Mouse (Mus musculus) adrenal gland, adult 2 months (tissue): ENCODE measurements around the gene Spire2. TPM values are rescaled to one million over a fixed set of nuclear protein-coding genes. Genes with fewer than 3 reads are reported as not detected.

Source experiments
- DNase-seq: peaks from one replicate; pipeline ENCODE4 v3.0.0; 2021
- polyA plus RNA-seq: library from polyadenylated mRNA; depleted of rRNA; stranded (reverse); fragments of >200 nt; gene quantifications from 2 replicates; pipeline ENCODE4 v1.2.3, GENCODE M21; 2012
- total RNA-seq, 2 experiments: library from RNA; stranded (reverse); gene quantifications; 2 replicates each; pipeline ENCODE4 v1.2.3; 2021

Gene Spire2
- total and polyA plus RNA-seq, 3 experiments = 0.93 to 2.6 (median 1.4) TPM

GRCm38 (mm10) chr8:123334467-123334866, 2.0 kb downstream of the Spire2 start:
- DNase-seq = no peak

DNA sequence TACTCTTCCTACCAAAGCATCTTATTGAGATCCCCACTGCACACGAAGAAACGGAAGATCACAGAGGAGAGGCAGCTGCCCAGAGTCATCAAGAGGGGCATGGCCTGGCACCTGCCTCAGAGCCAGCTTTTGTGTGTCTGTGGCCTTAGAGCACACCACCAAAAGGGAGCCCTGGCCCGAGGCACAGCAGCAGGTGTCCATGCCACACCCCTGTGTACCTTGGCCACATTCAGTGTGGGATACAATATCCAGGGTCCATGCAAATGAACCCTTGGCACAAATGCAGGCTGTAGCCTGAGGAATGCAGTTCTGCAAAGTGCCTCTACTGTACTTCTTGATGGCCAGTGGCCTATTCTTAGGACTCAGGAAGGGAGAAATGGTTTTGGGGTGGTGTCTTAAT, 5.0 kb downstream of the Spire2 start:
- DNase-seq = no peak

GRCm38 (mm10) chr8:123340071-123340470, 7.6 kb downstream of the Spire2 start:
- DNase-seq = no peak

DNA sequence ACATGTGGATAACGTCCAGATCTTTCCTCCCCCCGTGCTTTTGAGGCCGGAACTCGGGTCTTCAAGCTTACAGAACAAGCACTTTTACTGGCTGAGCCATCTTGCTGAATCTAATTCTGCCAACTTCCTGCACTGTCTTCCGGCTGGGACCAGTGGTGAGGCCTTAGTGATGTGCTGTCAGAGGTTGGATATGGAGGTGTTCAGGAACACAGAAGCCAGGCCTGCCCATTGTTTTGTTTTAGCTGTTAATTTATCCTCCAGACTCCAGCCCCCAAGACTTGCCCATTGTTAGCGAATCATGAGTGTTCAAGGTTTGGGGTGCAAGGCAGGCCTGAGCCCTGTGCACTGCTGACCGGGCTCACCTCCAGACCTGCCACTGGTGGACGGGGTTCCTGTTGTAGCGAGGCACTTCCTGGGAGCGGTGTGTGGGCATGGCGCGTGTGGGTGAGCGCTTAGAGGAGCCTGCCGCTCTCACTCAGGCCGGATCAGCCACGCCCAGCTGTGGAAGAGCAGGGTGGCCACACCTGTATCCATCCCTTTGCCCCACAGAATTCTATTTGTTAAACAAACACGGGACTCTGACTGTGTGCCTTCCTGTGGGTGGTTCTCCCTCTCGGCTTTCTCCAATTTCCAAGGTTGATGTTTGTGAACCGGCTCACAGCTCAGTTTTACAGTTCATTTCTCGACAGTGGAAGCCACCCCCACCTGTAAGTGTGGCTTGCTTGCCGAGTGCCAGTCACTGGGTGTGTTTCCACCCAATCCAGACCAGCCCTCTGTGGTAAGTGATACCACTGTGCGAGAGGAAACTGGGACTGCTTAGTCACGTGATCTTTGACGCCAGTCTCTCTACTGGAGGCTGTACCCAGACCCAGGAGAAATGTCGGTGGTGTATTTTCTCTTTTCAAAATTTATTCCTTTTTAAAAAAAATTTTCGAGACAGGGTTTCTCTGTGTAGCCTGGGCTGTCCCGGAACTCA, 8.8 kb downstream of the Spire2 start:
- no peak for DNase-seq

- no peak for DNase-seq
Measured at GRCm38 (mm10) chr8:123342253-123342652, 9.7 kb downstream of the Spire2 start.

DNA sequence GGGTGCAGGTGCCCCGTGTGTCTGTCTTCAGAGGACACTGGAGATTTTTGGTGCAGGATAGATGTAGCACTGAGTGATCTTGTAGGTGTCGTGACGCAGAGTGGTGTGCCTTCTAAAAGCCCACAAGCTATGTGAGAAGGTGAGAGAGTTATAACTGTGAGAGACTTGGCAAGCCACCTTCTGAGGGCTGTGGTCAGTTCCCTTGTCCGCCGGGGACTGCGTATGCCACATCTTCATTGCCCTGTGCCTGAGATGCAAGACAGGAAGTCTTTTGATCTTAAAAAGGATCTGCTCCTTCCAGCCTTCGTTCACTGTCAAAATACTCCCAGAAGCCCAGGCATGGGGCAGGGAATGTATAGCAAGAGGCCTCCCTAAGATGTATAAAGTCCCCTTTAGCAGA, 10.4 kb downstream of the Spire2 start:
- DNase-seq = no peak

- DNase-seq = no peak
Measured at GRCm38 (mm10) chr8:123343422-123343821, 10.9 kb downstream of the Spire2 start.

- DNase-seq = no peak
Measured at GRCm38 (mm10) chr8:123345135-123345534, 12.6 kb downstream of the Spire2 start.

DNA sequence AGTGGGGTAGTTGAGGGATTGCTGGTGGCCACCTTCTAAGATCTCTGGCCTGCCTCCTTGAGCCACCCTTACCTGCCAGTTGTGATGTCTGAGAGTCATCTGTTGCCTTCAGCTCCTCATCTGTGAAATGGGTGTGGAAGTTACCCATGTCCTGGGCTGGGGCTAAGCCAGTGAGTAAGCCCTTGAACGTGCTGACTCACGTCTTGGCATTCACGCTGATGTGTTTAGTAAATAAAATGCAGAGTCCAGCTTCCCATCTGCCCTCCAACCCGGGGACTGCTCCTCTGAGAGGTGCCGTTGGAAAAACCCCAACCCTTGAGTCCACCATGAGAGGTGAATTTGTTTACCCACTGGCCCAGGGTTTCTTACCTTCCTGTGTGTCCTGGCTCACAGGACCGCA, 13.3 kb downstream of the Spire2 start:
- DNase-seq = peak; percentile 37

DNA sequence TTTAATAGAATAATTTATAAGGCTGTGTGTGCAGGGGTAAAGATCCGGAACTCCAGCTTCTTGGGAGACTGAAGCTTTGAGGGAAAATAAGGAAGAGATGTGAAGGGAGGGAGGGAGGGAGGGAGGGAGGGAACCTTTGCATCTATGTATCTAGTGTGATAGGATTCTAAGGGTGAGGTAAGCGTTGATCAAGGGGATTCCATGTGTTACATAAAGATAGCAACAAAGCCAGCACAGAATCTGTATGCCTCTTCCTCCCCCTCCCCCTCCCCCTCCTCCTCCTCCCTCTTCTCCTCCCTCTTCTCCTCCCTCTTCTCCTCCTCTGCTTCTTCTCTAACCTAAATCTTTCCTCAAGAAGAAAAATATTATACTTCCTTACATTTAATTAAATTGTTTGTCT, 14.8 kb downstream of the Spire2 start:
- no peak for DNase-seq

DNA sequence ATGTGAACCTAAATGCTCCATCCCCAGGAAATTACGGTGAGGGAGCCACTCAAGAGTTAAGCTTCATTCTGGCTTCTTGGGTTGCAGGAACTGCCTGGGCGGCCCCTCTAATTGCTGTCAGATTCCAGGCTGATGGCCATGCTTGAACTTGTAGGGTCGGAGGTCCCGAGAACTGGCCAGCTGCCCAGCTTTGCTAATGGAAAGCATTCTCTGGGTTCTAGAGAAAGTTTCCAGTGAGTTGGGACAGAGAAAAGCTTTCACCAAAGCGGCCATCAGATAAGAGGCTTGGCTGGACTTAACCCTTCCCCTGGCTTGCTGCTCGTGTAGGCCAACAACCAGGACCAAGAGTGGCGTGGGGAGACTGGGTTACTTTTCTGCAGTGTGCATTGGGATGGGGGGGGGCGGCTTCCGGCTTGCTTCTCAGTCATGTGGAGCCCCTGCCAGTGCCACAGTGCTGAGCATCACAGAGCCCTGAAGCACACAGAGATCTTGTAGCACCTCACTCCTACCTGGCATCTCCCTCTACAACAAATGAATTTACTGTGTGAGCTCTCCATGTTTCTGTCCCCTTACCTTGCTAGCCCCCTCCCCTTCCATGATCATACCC, 15.8 kb downstream of the Spire2 start:
- peak; percentile 50 for DNase-seq

DNA sequence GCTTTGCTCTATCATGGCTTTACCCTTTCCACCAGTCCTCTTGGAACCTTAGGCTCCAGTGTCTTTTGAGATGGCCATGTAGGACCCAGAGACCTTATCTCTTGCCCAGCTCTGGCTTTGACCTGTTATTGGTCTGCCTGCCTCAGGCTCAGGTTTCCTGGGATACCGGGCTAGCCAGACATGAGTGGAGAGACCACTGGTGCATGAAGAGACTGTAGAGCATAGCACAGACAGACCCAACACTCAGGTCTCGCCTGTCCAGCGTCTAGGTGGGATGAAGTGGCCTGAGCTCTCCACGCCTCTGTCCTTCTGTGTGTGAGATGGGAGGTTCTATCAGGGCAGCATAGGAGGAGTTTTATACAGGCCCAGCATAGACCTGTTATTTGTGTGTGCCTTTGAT, 16.6 kb downstream of the Spire2 start:
- no peak for DNase-seq

DNA sequence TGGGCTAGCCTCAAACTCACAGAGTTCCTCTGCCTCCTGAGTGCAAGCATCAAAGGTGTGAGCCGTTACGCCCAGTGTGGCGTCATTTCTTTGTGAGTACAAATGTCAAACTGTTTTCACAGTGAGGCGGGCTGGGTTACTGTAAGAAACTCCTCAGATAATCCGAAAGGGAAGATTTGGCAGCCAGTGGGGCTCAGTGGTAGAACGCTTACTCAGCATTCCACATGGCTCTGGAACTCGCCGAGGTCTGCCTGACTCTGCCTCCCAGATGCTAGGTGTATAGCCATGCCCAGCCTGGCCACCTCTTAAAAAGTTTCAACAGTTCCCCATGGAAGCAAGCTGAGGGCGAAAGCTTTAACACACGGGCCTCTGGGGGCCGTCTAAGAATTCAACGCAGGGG, 19.6 kb downstream of the Spire2 start:
- DNase-seq = no peak

GRCm38 (mm10) chr8:123352786-123353185, 20.3 kb downstream of the Spire2 start:
- DNase-seq = peak; percentile 38

DNA sequence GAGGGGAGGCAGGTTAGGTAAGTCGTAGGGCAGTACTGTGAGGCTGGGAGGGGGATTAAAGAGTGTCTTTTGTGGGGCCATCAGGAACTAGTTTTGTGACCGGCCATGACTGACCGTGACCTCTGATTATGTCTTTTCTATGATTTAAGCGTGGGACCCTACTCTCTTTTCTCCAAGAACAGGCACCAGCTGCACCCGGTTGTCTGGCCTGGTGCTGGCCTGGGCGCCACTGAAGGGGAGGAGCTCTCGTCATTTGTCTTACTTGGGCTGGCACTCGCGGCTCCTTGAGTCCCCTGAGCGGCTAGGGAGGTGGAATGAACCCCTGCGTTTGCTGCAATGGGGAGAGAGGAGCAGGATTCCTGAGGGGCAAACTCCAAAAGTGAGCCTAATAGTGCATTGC, 20.7 kb downstream of the Spire2 start:
- no peak for DNase-seq

DNA sequence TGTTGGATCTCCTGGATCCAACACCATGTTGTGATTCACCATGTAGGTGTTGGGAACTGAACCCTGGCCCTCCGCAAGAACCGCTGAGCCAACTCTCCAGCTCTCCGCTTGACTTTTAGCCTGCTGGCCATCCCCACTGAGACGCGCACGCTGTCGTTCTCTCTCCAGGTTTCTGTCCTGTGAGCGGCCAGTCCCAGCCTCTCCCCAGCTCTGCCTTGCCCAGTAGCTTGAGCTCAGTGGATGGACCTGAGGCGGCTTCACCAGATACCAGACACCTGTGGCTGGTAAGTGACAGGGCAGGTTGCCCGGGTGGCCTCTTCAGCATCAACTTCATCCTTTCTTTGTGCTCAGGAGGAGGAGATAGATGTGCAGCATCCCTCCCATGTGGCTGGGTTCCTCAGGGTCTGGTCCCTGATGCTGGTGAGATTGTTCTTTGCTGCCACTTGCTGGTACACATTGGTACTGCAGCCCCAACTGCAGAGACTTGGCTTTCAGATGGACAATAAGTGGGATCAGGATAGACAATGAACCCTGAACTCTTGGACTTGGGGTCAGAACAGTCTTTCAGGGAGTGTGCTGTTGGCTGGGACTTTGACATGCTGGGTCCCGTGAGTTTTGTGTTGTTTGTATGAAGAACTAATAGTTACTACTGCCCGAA, 28.7 kb downstream of the Spire2 start:
- DNase-seq = peak; percentile 68

- peak; percentile 96 for DNase-seq
Measured at GRCm38 (mm10) chr8:123373403-123374238, 41.1 kb downstream of the Spire2 start, which contains the start of gene Tcf25. Gene Tcf25 (plus strand): TSS chr8:123373753.

GRCm38 (mm10) chr8:123374239-123374578, 41.7 kb downstream of the Spire2 start:
- DNase-seq = peak; percentile 95

GRCm38 (mm10) chr8:123375701-123376100, 43.2 kb downstream of the Spire2 start:
- no peak for DNase-seq

- no peak for DNase-seq
Measured at GRCm38 (mm10) chr8:123376106-123376505, 43.6 kb downstream of the Spire2 start.

DNA sequence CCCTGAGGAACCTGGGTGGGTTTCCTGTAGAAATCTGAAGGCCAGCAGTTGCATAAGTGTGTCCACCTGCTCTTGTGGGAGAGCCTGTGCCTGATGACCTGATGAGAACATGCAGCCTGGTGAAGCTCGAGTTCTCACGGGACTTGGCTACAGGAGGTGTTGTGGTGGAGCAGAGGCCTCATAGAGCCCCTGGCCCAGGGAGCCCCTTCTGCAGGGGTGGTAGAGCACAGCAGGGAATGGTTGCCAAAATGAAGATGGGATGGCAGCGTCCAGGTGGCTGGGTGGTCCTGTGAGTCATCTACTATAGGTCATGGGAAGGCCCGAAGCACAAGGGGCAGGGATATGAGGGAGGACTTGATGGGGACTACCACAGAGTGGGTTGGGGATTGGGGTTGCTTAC, 49.2 kb downstream of the Spire2 start:
- DNase-seq = no peak

GRCm38 (mm10) chr8:123382516-123382915, 50.0 kb downstream of the Spire2 start:
- DNase-seq = no peak
